Mouse (Mus musculus) cerebellum, postnatal 4 days (tissue): Measurements from ENCODE around the gene Nrxn1.
"Not testable (repeated sequence)": the region's sequence is repeated elsewhere in the genome, so short reads cannot be mapped to it uniquely, and the experiment has no call there.

Experiments
- DNase-seq, 2 experiments: peaks; one replicate each; pipeline ENCODE4 v3.0.0; 2022; ENCODE audit warnings: low spot score in 2 of 2, mixed read lengths in 1 of 2

Nrxn1 gene

GRCm38 (mm10) chr17:90272225-90272624 is 820.6 kb downstream of the Nrxn1 start:
- DNase-seq = no peak

- DNase-seq = no peak
These were observed 821.7 kb downstream of the Nrxn1 start for GRCm38 (mm10) chr17:90271165-90271564.

- DNase-seq = no peak
These were observed 823.7 kb downstream of the Nrxn1 start for GRCm38 (mm10) chr17:90269143-90269542.

GRCm38 (mm10) chr17:90253451-90254131 is 839.3 kb downstream of the Nrxn1 start:
- DNase-seq = no peak

GRCm38 (mm10) chr17:90252196-90252595 is 840.7 kb downstream of the Nrxn1 start:
- DNase-seq = no peak

- no peak for DNase-seq
These were observed 845.6 kb downstream of the Nrxn1 start for GRCm38 (mm10) chr17:90247071-90247849.

GRCm38 (mm10) chr17:90244339-90244738 is 848.5 kb downstream of the Nrxn1 start:
- no peak for DNase-seq

GRCm38 (mm10) chr17:90238964-90239363 is 853.9 kb downstream of the Nrxn1 start:
- DNase-seq = no peak

- DNase-seq = no peak
These were observed 854.4 kb downstream of the Nrxn1 start for GRCm38 (mm10) chr17:90238517-90238916.

GRCm38 (mm10) chr17:90235674-90236073 is 857.2 kb downstream of the Nrxn1 start:
- not testable (repeated sequence) for DNase-seq

GRCm38 (mm10) chr17:90234806-90235205 is 858.1 kb downstream of the Nrxn1 start:
- DNase-seq = no peak

- DNase-seq = no peak
These were observed 884.3 kb downstream of the Nrxn1 start for GRCm38 (mm10) chr17:90208547-90208946.

GRCm38 (mm10) chr17:90207617-90208016 is 885.3 kb downstream of the Nrxn1 start:
- no peak for DNase-seq

GRCm38 (mm10) chr17:90203993-90204392 is 888.9 kb downstream of the Nrxn1 start:
- no peak for DNase-seq

- DNase-seq = no peak
These were observed 890.1 kb downstream of the Nrxn1 start for GRCm38 (mm10) chr17:90202785-90203184.

- DNase-seq = no peak
These were observed 896.1 kb downstream of the Nrxn1 start for GRCm38 (mm10) chr17:90196772-90197171.

- DNase-seq = peak in 1 of 2 experiments; percentile 35
These were observed 951.3 kb downstream of the Nrxn1 start for GRCm38 (mm10) chr17:90141602-90142001.

- no peak for DNase-seq
These were observed 962.0 kb downstream of the Nrxn1 start for GRCm38 (mm10) chr17:90130836-90131235.

GRCm38 (mm10) chr17:90129183-90129582 is 963.7 kb downstream of the Nrxn1 start:
- DNase-seq = no peak

- no peak for DNase-seq
These were observed 965.3 kb downstream of the Nrxn1 start for GRCm38 (mm10) chr17:90127561-90127960.

GRCm38 (mm10) chr17:90122796-90123481 is 969.9 kb downstream of the Nrxn1 start:
- no peak for DNase-seq

GRCm38 (mm10) chr17:90116241-90116640 is 976.6 kb downstream of the Nrxn1 start:
- no peak for DNase-seq

- DNase-seq = no peak
These were observed 997.9 kb downstream of the Nrxn1 start for GRCm38 (mm10) chr17:90094999-90095398.
